Mouse (Mus musculus): ENCODE results near the gene Slc39a13. TPM values are rescaled to one million over a fixed set of nuclear protein-coding genes. Genes with fewer than 3 reads are reported as not detected.
"Not testable (repeated sequence)": the region's sequence is repeated elsewhere in the genome, so short reads cannot be mapped to it uniquely, and the experiment has no call there.

The Slc39a13 gene
- total RNA-seq, 4 experiments from 2014 or later: 19.9 to 21.4 (median 20.9) TPM

DNA sequence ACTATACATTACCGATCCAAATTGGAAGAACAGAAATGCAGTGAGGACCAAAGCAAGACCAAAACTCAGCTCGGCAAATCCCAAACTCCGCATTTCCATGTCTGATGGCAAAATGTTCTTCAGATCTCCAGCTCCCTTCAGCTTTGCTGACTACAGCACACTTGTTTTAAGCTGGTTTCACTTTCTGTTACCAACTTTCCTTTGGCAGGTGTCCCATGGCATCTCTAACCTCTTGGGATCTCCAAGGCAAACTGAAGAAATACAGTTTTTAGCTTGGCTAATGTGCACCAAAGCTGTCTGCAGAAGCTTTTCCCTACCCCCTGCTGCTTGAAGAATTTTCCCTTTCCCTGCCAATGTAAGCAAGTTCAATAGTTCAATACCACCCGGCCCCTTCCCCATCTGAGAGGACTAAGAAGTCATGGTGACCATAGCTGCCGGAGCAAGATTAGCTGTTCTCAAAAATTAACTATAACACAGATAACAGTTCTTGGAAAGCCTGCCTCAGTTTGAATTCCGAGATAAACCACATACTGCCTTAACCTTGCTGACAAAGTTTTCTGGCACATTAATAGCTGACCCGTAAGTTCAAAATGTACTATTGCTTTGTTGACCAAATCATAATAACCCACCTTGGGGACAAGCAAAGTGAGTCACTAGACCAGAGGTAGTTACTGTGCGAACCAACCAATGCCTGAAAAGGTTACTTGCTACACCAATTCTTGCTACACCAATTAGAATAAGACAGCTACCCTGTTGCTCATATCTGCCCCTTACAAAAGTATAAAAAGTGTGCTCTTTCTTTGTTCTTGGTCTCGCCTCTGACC lies 42.6 kb downstream of the Slc39a13 start:
- no peak for DNase-seq (ENCODE audit: low spot score in 2 of 2)

- DNase-seq (ENCODE audit: low spot score in 2 of 2): no peak
These were observed 43.7 kb downstream of the Slc39a13 start for GRCm38 (mm10) chr2:91026491-91026890.

- DNase-seq (ENCODE audit: low spot score in 2 of 2): no peak
These were observed 45.1 kb downstream of the Slc39a13 start for GRCm38 (mm10) chr2:91025081-91025516.

DNA sequence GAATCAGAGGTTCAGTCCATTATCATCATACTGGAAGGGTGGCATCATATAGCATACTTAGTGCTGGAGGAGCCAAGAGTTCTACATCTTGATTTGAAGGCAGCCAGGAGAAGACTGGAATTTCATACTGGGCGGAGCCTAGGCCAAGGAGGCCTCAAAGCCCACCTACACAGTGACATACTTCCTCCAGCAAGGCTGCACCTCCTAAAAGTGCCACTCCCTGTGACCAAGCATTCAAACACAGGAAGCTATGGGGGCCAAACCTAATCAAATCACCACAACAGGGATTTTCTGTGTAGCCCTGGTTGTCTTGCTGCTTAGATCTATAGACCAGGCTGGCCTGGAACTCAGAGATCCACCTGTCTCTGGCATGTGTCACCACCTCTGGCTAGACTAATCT lies 46.3 kb downstream of the Slc39a13 start:
- no peak for DNase-seq (ENCODE audit: low spot score in 2 of 2)

DNA sequence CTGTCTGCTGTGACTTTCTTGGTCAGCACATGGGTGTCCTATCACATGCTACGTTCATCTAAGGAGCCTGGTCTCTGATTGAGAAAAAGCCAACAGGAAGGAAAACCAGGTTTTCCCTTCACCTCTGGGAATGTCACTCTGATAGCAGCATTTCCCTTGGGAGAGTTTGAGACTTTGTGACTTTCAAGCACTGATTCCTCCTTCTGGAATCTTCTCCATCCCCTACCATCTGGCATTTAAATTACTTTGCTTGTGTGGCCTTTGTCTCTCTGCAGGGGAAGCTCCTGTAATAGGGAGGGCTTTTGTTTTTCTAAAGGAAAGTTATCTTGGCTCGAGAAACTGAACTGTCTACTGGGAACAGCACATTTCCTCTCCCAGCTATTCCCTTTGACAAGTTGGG lies 47.1 kb downstream of the Slc39a13 start:
- DNase-seq (ENCODE audit: low spot score in 2 of 2): no peak

DNA sequence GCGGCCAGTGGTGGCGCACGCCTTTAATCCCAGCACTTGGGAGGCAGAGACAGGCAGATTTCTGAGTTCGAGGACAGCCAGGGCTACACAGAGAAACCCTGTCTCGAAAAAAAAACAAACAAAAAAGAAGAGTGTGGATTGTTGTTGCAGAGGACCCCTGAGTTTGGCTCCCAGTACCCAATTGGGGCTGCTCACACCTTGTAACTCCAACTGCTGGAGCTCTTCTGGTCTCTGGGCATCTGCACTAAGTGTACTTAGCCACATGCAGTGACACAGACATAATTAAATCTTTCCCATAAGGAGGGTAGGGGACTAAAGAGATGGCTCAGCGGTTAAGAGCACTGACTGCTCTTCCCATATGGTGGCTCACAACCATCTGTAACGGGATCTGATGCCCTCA lies 48.0 kb downstream of the Slc39a13 start:
- not testable (repeated sequence) for DNase-seq (ENCODE audit: low spot score in 2 of 2)

DNA sequence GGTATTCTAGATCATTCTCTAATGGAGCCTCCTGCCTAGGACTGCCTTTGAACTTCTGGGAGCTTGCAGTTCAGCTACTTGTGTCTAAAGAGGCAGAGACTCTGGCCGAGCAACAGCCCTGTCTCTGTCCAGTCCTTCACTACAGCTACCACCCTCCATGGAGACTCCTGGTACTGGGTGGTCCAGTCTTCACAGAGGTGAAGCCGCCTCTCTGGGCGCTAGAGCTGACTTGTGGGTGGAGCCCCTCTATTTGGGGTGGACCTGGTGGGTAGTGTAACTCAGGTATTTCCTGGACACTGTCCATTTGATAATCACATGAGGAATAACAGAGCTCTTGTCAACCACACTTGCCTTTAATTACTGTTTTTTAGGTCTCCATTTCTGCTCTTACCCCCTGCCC lies 50.3 kb downstream of the Slc39a13 start:
- DNase-seq (ENCODE audit: low spot score in 2 of 2): no peak

DNA sequence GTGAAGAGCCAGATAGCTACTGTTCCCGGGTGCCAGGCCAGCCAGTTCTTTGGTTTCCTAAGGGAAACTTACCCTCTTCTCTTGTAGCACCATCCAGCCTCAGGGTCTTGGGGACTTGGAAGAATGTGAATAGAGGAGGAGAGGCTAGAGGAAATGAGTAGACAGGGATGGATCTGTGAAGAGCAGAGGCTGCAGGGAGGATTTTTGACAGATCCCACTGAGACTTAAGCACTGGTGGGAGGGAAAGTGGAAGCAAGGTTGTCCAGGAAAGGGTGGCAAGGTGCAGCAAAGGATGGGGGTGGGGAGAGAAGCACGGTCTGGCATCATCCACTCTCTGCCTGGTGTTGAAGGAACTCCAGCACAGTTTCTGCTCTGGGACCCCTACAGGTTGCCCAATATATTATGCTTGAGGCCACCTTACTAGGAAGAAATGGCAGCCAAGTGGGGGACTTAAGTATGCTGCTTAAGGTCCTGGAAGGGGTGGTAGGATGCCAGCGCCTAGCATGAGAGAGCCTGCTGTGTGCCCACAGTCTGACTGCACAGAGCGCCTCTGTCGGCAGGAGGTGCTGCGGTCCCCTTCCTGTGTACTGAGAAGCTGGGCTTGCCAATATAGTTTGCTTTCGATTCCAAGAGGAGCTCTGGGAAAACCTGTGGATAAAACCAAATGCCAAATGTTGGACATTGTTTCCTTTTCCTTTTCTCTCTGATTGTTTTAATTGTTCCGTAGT lies 52.0 kb downstream of the Slc39a13 start:
- peak; percentile 19 to 40 for DNase-seq (ENCODE audit: low spot score in 2 of 2)

DNA sequence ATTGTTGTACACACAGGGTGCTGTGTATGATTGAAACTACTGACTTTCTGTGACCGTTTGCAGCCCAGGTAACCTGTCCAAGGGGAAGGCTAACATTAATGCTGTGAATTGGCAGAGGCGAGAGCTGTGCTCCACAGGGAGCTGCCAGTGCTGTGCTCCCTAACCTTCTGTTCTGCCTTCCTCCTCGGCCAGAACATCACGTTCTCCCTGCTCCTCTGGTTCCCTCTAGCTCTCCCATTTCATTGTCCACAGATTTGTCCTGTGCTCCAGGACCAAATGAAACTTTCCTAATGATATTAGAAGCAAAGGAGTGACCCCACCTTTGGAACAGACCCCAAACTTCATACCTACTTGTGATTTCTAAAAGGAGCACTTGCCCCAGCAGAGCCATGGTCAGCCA lies 54.8 kb downstream of the Slc39a13 start:
- no peak for DNase-seq (ENCODE audit: low spot score in 2 of 2)

DNA sequence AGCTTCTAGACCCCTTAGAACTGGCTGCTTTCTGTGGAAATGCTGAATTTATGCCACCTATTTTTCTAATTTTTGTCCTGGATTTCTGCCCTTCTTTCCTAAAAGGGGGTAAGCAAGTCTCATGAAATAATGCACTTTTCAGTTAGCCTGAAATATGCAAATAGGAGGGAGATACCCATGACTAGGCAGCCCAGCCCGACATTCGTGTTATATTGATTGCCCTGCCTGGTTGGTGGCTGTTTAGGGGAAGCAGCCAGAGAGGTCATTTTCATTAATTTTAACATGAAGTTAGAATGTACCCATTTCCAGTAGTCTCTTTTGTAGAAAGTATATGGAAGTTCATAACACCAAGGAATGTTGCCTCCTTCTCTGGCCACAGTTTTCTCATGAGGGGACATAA lies 56.3 kb downstream of the Slc39a13 start:
- no peak for DNase-seq (ENCODE audit: low spot score in 2 of 2)

Other genes starting within 250 kb of the Slc39a13 start
- 100 to 1,000 TPM; 151 to 157 (median 154) TPM for gene Mtch2, start 223.3 kb downstream of the Slc39a13 start, total RNA-seq (2022)
- 1 to 10 TPM; 7.6 to 9.8 (median 8.5) TPM for gene C1qtnf4, start 184.6 kb downstream of the Slc39a13 start, total RNA-seq (2022)
- 10 to 100 TPM; 17.9 to 24.0 (median 22.6) TPM for gene Kbtbd4, start 165.7 kb downstream of the Slc39a13 start, total RNA-seq (2022)
- 100 to 1,000 TPM; 495 to 615 (median 547) TPM for gene Ndufs3, start 165.6 kb downstream of the Slc39a13 start, total RNA-seq (2022)
- 10 to 100 TPM; 50.7 to 66.2 (median 63.7) TPM for gene Celf1, start 130.0 kb downstream of the Slc39a13 start, total RNA-seq (2022)
- 10 to 100 TPM; 28.6 to 33.9 (median 30.9) TPM for gene Rapsn, start 34.8 kb downstream of the Slc39a13 start, total RNA-seq (2022)
- gene Psmc3, start 16.4 kb downstream of the Slc39a13 start, total RNA-seq (2022): 100 to 1,000 TPM; 199 to 280 (median 234) TPM
- under 1 TPM in 3 of 4 experiments, not detected in 1; 0.40 to 0.56 (median 0.44) TPM for gene Spi1, start 12.0 kb upstream of the Slc39a13 start, total RNA-seq (2022)
- gene Mybpc3, start 47.7 kb upstream of the Slc39a13 start, total RNA-seq (2022): under 1 TPM; 0.29 to 0.36 (median 0.31) TPM
- 1 to 10 TPM; 1.5 to 3.4 (median 2.2) TPM for gene Madd, start 113.4 kb upstream of the Slc39a13 start, total RNA-seq (2022)
- gene Nr1h3, start 132.4 kb upstream of the Slc39a13 start, total RNA-seq (2022): 10 to 100 TPM; 20.7 to 31.4 (median 24.5) TPM
- gene Acp2, start 132.5 kb upstream of the Slc39a13 start, total RNA-seq (2022): 10 to 100 TPM; 10.2 to 11.1 (median 10.5) TPM
- 1 to 10 TPM; 1.2 to 3.5 (median 2.0) TPM for gene Ddb2, start 166.6 kb upstream of the Slc39a13 start, total RNA-seq (2022)
- 100 to 1,000 TPM; 324 to 413 (median 369) TPM for gene Pacsin3, start 185.5 kb upstream of the Slc39a13 start, total RNA-seq (2022)
- 100 to 1,000 TPM; 170 to 194 (median 181) TPM for gene Arfgap2, start 194.6 kb upstream of the Slc39a13 start, total RNA-seq (2022)

Data from gastrocnemius, adult 8-10 months (tissue).